Mouse (Mus musculus): ENCODE measurements at regions not wholly inside any gene's neighbourhood (a gene's known extent, or its start where the extent isn't known, plus 50 kb on each side); places are given as distances from the start of the nearest gene placed in this dataset.

DNA sequence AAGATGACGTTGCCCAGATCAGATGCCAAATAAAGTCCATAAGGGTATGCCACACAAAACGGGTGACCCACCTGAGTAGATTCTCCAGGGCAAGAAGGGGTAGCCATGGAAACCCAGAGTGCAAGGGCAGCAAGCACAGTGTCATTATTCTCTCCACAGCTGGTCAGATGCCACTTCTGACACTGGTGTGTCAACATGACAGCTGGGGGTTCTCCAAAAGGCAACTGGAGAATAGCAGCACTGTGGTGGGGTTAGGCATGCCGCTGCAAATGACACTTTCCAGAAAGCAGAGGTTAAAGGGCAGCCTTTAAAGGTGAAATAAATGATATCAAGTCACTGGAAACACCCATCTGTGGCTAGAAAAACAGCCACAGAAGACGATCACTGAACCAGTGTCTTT lies 70.8 kb upstream of the Thbs2 start:
- Histone ChIP-seq H3K9ac (ENCODE audit: low read depth, low read length) (no peak overlapping the region), H3K4me1 (ENCODE audit: control insufficient read depth, insufficient read depth, low read length) (no peaks in the 10 kb centered on the region), H3K4me2 (ENCODE audit: low read depth, low read length) (no peak overlapping the region), H3K4me3 (ENCODE audit: low read length) (no peak overlapping the region), H3K27ac (ENCODE audit: low read length) (no peak overlapping the region), H3K27me3 (replicated peaks; ENCODE audit: control insufficient read depth, insufficient read depth, low read length) (no peaks in the 10 kb centered on the region), H3K9me3 (ENCODE audit: control insufficient read depth, low read length) (no peaks in the 10 kb centered on the region), H3K36me3 (ENCODE audit: control insufficient read depth, insufficient read depth, low read length) (no peaks in the 10 kb centered on the region)
- WGBS: 42% methylated on average over 4 of the region's 4 CpGs
- ATAC-seq: no peak

DNA sequence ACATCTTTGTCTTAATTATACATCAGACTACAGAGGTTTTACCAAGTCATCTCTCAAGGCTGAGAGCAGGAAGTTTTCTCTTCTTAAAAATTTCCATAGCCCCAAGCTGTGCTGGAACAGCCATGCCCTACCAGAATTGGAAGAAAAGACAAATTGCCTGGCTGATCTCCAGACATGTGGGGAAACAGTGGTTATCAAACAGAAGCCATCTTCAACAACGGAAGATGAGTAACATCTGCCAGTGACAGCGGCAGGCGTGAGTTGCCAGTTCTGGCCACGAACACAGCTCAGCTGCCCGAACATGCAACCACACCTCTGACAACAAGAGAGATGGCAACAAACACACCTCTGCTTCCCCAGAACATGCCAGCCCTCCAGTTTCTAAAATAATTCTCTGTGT lies 59.1 kb upstream of the Thbs2 start:
- 0 out of 2 replicates have a peak, but pooled peaks have one; percentile 21 for ATAC-seq
- Histone ChIP-seq H3K9me3 (ENCODE audit: control insufficient read depth, low read length) (no peaks in the 10 kb centered on the region), H3K27ac (ENCODE audit: low read length) (0 out of 2 replicates have a peak overlapping the region, but pooled peaks have one; percentile 21), H3K4me2 (ENCODE audit: low read depth, low read length) (no peak overlapping the region), H3K9ac (ENCODE audit: low read depth, low read length) (no peak overlapping the region), H3K4me1 (ENCODE audit: control insufficient read depth, insufficient read depth, low read length) (peaks cover 6% of the 10 kb centered on the region; the same call in 1 of the 2 replicates), H3K4me3 (ENCODE audit: low read length) (no peak overlapping the region), H3K36me3 (ENCODE audit: control insufficient read depth, insufficient read depth, low read length) (no peaks in the 10 kb centered on the region), H3K27me3 (replicated peaks; ENCODE audit: control insufficient read depth, insufficient read depth, low read length) (no peaks in the 10 kb centered on the region)
- 51% methylated on average over 5 of the region's 5 CpGs for WGBS

DNA sequence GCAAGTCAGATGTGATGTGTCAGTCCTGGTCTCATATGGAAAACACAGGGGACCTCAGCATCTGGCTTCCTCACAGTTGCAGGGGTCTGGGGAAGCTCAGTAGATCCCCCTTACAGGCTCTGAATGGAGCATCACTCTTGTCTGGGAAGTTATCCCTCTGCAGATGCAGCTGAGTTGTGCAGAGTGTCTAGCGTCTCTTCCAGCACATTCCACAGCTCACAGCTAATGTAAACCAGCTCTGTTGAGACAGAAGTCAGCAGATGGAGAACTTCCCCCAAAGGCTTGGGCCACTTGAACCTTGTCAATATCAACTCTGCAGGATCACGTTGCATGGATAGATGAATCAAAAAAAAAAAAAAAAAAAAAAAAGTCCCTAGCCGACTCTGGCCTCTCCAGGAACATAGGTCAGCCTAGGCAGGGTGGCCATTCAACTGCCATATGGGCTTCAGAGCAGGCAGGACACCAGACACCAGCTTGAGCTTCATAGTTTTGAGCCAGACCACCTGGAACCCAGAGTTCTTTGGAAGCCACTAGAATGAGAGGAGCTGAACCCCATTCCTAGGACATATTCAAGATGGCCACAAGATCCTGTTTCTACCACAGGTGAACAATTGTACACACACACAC lies 56.6 kb upstream of the Thbs2 start:
- Histone ChIP-seq H3K36me3 (ENCODE audit: control insufficient read depth, insufficient read depth, low read length) (no peaks in the 10 kb centered on the region), H3K4me3 (ENCODE audit: low read length) (no peak overlapping the region), H3K27ac (ENCODE audit: low read length) (peak overlapping the region; percentile 85), H3K4me2 (ENCODE audit: low read depth, low read length) (no peak overlapping the region), H3K9ac (ENCODE audit: low read depth, low read length) (no peak overlapping the region), H3K27me3 (replicated peaks; ENCODE audit: control insufficient read depth, insufficient read depth, low read length) (no peaks in the 10 kb centered on the region), H3K9me3 (ENCODE audit: control insufficient read depth, low read length) (no peaks in the 10 kb centered on the region), H3K4me1 (ENCODE audit: control insufficient read depth, insufficient read depth, low read length) (peaks cover 6% of the 10 kb centered on the region; the same call in 1 of the 2 replicates)
- WGBS: 54% methylated on average over 3 of the region's 3 CpGs
- peak; percentile 79 for ATAC-seq

DNA sequence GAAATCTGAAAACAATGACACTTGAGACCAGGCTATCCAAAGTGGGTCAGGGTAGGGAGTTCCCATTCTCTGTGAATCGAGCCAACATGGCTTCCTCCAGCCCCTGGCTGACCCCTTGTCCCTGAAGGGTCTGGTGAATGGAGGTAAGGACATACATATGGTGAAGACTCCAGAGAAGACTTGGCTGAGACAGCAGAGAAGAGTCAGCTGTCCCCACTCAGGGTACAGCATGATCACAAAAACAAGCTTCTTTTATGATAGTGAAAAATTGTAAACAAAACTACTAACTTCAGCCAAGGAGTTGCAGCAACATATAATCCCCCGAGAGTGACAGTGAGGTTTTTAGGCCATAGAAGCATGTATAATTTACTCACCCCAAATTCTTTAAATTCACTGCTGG lies 55.2 kb upstream of the Thbs2 start:
- peak; percentile 58 for ATAC-seq
- no peak overlapping the region for H3K4me2 ChIP-seq (ENCODE audit: low read depth, low read length)
- H3K27me3 ChIP-seq (replicated peaks; ENCODE audit: control insufficient read depth, insufficient read depth, low read length): no peaks in the 10 kb centered on the region
- H3K27ac ChIP-seq (ENCODE audit: low read length): peak overlapping the region; percentile 64; the same call in 1 of the 2 replicates
- WGBS: 49% methylated on average over 2 of the region's 2 CpGs
- H3K4me3 ChIP-seq (ENCODE audit: low read length): no peak overlapping the region
- H3K9ac ChIP-seq (ENCODE audit: low read depth, low read length): no peak overlapping the region
- no peaks in the 10 kb centered on the region for H3K9me3 ChIP-seq (ENCODE audit: control insufficient read depth, low read length)
- H3K36me3 ChIP-seq (ENCODE audit: control insufficient read depth, insufficient read depth, low read length): no peaks in the 10 kb centered on the region
- peaks cover 6% of the 10 kb centered on the region; the same call in 1 of the 2 replicates for H3K4me1 ChIP-seq (ENCODE audit: control insufficient read depth, insufficient read depth, low read length)

DNA sequence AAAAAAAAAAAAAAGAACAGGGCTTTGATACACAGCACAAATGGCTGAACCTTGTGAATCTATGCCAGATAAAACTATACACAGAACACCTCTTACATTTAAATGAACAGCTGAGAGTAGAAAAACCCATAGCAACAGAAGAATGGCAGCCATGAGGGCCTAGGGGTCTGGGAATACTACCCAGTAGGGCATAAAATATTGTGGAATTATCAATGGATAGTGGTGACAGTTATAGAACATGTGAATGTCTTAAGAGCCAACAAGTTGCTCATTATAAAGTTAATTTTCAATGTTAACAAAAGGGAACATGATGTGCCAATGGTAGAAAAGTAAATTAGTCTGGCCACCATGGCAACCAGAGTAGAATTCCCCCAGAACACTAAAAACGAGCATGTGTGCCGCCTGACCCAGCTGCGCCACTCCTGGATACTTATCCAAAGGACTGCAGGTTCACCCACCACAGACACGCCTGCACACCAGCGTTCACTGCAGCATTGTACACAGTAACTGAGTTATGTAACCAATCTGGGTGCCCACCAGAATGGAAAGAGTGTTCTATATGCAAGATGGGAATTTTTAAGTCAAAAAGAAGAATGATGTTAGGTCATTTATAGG lies 53.3 kb upstream of the Thbs2 start:
- Histone ChIP-seq H3K27me3 (replicated peaks; ENCODE audit: control insufficient read depth, insufficient read depth, low read length) (no peaks in the 10 kb centered on the region), H3K4me2 (ENCODE audit: low read depth, low read length) (no peak overlapping the region), H3K4me3 (ENCODE audit: low read length) (no peak overlapping the region), H3K9me3 (ENCODE audit: control insufficient read depth, low read length) (no peaks in the 10 kb centered on the region), H3K4me1 (ENCODE audit: control insufficient read depth, insufficient read depth, low read length) (peaks cover 6% of the 10 kb centered on the region; the same call in 1 of the 2 replicates), H3K27ac (ENCODE audit: low read length) (no peak overlapping the region), H3K36me3 (ENCODE audit: control insufficient read depth, insufficient read depth, low read length) (no peaks in the 10 kb centered on the region), H3K9ac (ENCODE audit: low read depth, low read length) (no peak overlapping the region)
- WGBS: 77% methylated on average over 5 of the region's 5 CpGs
- ATAC-seq: no peak

DNA sequence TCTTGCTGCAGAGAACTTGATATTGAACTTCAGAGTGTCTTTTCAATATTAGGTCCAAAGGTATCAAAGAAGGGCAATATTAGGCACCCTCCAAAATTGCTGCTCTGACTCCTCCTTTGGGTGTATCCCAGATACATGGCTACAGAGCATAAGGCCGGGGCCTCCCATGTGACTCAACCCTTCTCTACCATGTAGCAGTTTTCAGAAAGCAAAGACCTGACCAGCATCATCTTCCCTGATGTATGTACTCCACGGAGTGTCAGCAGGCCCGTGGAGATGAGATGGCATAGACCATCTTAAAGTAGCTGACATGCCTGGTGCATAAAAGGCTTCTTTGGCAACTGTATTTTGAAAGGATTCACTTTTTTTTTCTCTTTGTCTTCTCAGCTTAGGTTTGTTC lies 51.5 kb upstream of the Thbs2 start:
- H3K36me3 ChIP-seq (ENCODE audit: control insufficient read depth, insufficient read depth, low read length): no peaks in the 10 kb centered on the region
- ATAC-seq: no peak
- H3K4me3 ChIP-seq (ENCODE audit: low read length): no peak overlapping the region
- no peaks in the 10 kb centered on the region for H3K27me3 ChIP-seq (replicated peaks; ENCODE audit: control insufficient read depth, insufficient read depth, low read length)
- H3K9me3 ChIP-seq (ENCODE audit: control insufficient read depth, low read length): no peaks in the 10 kb centered on the region
- peaks cover 6% of the 10 kb centered on the region; the same call in 1 of the 2 replicates for H3K4me1 ChIP-seq (ENCODE audit: control insufficient read depth, insufficient read depth, low read length)
- no peak overlapping the region for H3K27ac ChIP-seq (ENCODE audit: low read length)
- no peak overlapping the region for H3K9ac ChIP-seq (ENCODE audit: low read depth, low read length)
- no peak overlapping the region for H3K4me2 ChIP-seq (ENCODE audit: low read depth, low read length)
- 90% methylated on average over 3 of the region's 3 CpGs for WGBS

DNA sequence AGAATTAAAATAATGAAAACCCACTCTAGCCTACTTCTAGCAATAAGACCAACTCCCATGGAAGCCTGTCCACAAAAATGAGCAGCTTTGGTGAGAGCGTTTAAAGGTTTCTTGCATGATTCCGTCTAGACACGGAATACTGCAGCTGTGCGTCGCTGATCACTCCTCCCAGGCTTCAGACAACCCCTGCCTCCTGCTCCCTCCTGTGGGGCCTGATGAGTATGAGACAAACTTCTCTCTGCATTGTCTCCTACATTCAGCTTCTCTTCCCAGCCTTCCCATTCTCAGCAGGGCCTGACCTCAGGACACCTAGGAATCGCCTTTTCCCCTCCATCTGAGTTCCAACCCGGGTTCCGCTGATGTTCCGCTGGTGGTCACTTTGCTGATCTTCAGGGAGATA lies 50.0 kb upstream of the Thbs2 start:
- ATAC-seq: no peak

More for the DNA sequence above, 50.0 kb upstream of the Thbs2 start:
- Histone ChIP-seq H3K27me3 (replicated peaks; ENCODE audit: control insufficient read depth, insufficient read depth, low read length) (no peaks in the 10 kb centered on the region), H3K4me3 (ENCODE audit: low read length) (no peak overlapping the region), H3K9me3 (ENCODE audit: control insufficient read depth, low read length) (no peaks in the 10 kb centered on the region), H3K9ac (ENCODE audit: low read depth, low read length) (no peak overlapping the region), H3K4me2 (ENCODE audit: low read depth, low read length) (no peak overlapping the region), H3K4me1 (ENCODE audit: control insufficient read depth, insufficient read depth, low read length) (no peaks in the 10 kb centered on the region), H3K27ac (ENCODE audit: low read length) (no peak overlapping the region), H3K36me3 (ENCODE audit: control insufficient read depth, insufficient read depth, low read length) (no peaks in the 10 kb centered on the region)
- WGBS: 76% methylated on average over 9 of the region's 9 CpGs

All from intestine, embryonic 16.5 days (tissue).